Mouse (Mus musculus) frontal cortex, adult 2 months (tissue): ENCODE measurements around the gene Spata16. TPM values are rescaled to one million over a fixed set of nuclear protein-coding genes. Genes with fewer than 3 reads are reported as not detected.

Source experiments
- DNase-seq, 2 experiments: peaks; one replicate each; pipeline ENCODE4 v3.0.0; 2022; ENCODE audit warnings: low spot score in 1 of 2; ENCODE audit errors: extremely low spot score in 1 of 2
- polyA plus RNA-seq: library from polyadenylated mRNA; depleted of rRNA; stranded (reverse); fragments of >200 nt; gene quantifications from 2 replicates; pipeline ENCODE4 v1.2.3, GENCODE M21; 2012

Spata16 gene
- polyA plus RNA-seq, 1 experiment = 0.04 TPM

DNA sequence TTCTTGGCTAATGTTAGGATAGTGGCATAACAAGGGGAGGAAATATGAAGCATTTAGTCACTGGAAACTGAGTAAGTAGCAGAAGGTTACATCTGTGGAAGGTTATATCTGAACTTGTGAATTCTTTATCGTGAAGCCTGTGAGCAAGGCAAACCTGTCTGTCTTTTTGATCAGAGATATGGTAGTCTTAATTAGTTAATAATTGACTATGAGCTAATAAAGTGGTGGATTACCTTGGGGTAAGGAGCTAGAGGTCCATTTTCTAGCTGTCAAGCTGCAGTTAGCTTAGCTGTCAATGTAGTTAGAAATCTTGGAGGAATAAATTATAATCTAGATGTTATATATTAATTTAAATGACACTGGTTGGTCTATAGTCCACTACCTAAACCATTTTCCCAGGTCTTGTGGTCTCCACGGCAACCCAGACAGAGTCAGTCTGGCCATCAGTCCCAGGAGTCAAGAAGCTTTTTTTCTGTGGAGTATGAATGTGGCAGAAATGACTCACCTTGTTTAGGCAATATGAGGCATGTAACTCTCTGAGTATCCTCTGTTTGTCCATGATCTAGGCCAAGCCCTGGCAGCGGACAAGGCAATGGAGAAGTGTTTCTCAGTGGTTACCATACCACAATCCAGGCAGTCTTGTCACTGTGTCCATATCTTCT lies 331.6 kb downstream of the Spata16 start:
- no peak for DNase-seq

DNA sequence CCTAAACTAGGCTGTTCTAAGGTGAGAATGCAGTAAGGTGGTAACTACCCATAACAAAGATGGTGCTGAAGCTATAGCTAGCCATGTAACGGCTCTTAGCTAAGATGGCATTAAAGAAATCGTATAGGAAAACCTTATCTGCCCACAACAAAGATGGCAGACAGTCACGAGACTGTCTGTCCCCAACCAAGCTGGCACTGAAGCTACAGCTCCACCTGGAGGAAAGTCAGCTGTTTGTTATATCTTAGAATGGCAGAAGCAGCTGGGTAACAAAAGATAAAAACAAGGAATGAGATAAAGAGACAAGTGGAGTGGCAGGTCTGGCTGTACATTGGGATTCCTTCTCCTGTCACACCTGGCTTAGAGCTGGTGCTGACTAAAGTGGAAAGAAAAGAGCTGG lies 333.1 kb downstream of the Spata16 start:
- no peak for DNase-seq

DNA sequence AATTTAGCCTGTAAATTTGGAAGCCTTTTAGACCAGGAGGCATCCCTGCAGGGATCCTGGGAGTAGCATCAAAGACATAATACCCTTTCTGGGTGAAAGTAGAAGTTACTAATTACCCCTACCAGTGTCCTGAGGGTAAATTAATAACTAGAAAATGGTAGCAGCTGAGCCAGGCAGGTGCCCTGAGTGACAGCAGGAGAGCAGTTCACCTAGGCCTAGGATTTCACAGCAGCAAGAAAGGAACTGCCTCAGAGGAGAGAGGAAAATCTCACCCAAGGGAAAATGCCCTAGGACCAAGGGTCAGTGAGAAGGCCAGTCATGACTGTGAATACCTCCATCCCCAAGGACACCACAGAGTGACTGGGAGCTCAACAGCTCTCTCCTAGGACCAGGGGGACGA lies 333.9 kb downstream of the Spata16 start:
- DNase-seq = no peak

DNA sequence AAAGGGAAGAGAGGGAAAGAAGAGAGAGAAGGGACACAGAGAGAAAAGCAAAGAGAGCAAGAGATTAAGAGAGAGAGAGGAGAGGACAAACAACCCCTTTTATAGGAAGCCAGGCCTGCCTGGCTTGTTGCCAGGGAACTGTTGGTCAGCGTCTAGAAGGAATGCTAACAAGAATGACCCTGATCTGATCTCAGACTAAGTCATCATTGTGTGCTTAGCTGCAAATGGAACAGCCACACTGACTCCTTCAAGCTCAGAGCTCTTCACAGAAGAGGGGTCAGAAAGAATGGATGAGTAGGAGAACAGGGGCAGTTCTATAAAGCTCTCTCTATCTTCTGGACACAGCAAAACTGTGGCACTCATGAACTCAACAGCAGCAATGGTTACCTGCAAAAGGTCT lies 334.7 kb downstream of the Spata16 start:
- no peak for DNase-seq

DNA sequence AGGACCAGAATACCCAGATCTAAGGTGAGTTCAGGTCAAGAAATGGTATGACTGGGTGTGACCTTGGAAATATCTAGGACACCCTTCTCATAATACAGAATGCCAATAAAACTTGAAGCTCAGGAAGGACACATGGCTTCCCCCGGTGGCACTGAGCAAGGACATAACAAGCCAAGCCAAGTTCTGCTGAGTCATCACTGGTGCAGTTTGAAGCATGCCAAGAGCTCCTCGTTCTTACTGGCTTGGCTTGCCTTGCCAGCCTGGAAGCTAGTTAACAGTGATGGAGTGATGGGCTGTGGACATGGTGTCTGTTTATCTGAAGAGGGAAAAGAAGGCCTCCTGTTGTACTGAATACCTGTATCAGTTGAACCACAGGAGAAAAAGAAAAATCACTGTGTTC lies 342.2 kb downstream of the Spata16 start:
- DNase-seq = peak in 1 of 2 experiments; percentile 19

DNA sequence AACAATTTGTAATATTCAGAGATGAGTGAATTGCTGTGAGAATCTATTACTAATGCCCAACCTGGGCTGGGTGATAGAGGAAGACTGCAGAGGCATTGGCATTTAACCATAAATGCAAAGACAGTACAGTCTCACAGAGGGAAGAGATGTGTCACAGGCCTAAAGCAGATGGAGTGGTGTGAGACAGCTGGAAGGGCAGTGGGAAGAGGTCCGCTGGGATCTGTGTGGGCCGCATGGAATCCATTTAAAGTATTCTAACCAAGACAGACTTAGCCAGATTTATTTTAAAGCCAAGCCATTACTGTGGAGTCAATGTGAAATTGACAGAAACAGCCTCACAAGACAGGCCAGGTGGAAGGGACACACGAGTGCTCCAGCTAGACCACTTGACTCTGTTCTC lies 343.0 kb downstream of the Spata16 start:
- DNase-seq = peak; percentile 49 to 69

DNA sequence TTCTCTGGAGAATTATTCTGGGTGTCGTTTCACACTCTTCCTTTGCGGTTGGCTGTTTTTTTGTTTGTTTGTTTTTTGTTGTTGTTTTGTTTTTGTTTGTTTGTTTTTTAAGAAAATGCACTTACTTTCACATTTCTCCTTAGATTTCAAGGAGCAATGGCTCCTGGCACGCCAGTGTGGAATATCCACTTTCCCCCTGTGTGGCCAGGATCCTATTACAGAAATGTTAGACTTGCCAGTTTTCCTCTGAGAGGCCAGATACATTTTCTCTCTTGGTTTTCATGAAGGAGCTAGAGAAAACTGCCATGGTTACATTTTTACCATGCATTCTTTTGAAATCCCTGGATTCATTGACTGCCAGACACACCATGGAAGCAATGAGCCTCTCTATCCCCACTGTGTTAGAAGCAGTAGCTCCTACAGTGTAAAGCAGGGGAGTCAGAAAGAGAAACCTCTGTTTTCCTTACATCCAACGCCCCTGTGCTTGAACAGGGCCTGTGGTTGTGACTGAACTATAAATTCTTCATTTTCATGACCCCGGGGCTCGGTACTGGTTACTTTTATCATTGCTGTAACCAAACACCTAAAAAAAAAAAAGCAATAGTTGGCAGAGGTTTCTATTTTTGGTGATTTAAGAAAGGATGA lies 344.7 kb downstream of the Spata16 start:
- DNase-seq = no peak

DNA sequence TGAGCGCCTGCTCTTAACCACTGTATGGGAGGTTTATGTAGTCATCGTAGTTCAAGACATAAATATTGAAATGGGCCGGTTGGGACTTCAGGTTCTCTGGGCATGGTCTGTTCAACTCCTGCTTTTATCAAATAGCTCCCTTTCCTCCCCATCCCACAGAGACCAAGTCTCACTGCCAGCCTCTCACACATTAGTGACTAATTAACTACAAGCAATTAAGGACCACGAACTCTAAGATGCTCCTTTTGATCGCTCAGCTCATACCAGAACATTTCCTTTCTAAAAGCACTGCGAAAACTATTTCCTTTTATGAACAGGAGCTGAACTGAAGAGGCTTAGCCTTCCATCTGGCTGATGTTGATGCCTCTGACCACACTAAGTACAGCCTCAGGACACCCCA lies 346.3 kb downstream of the Spata16 start:
- DNase-seq = no peak

DNA sequence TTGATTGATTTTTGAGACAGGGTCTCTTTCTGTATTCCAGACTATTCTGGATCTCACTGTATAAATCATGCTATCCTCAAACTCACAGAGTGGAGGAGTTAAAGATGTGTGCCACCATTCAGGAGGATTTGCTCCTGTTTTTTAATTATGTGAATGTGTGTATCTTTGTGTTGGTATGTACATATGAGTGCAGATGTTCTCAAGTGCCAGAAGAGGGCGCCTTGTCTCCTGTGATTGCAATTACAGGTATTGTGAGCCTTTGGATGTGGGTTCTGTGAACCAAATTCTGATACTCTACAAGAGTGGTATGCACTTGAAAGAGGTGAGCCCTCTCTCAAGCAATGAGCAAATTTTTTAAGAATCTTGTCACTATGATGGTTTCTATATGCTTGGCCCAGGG lies 369.4 kb downstream of the Spata16 start:
- no peak for DNase-seq

DNA sequence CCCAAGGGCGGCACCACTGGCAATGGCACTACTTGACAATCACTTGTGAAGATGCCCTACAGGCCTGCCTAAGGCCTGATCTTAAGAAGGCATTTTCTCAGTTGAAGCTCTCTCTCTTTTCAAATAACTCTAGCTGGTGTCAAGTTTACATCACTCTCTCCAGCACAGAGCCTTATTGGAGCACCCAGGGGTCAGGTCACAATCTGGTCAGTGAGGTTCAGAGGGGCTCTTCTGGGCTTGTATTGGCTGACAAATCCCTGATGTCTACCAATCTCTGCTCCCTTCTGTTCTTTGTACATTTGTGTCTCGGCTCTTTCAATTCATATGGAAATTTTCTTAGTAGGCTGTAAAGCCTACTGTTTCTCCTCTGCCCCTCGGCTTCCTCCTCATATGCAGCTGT lies 390.5 kb downstream of the Spata16 start:
- DNase-seq = no peak

DNA sequence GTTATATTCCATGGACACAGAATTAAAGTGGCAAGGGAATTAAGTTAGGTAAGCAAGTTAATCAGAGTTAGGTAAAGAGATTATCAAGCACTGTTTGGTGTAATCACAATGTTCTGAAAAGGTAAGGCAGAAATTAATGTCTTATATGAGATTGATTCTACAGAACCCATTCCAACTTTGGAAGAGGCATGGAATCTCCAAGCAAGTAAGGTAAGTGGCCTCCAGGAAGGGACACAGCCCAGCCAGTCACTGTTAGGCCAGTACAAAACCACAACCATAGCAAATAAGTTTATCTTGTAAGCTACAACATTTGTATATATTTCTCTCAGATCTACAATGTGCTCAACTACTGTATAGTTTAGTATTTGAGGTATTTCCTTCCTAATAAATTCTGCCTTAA lies 391.1 kb downstream of the Spata16 start:
- DNase-seq = no peak

DNA sequence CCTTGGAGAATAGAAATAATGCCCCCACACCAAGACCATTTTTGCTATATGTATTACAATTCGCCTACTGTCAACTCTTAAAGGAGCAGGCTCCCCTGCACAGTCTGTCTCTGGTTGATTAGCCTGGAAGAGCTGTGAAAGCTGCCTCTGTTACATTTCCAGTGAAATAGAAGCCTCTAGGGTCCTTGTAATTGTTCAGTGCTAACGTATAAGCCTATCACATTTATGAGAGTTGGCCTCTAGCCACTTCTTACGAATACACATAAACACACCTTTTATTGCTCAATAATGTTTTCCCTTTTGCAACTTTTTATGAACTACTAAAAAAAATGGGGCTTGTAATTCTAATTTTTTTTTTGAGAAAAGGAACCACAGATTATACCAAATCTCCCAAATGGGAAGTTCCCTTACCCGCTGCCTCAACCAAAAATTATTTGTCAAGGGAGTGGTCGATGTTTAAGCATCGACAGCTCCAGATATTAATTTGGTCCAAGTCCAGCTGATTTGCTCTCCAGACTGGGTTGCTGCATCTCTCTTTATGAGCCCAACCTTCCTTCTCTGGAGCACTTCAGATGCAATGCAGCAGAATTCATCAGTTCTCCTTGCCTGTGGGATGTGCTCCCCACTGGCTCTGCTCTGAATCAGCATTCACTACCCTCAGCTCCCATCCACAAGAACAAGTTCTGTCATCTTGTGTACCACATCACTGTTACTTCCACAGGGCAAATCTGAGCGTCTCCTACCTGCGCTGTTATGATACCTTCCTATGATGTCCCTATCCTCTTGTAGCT lies 392.8 kb downstream of the Spata16 start:
- no peak for DNase-seq
